Mouse (Mus musculus): ENCODE results near the gene Fbxo10.
"Not testable (repeated sequence)": the region's sequence is repeated elsewhere in the genome, so short reads cannot be mapped to it uniquely, and the experiment has no call there.

Gene Fbxo10

DNA sequence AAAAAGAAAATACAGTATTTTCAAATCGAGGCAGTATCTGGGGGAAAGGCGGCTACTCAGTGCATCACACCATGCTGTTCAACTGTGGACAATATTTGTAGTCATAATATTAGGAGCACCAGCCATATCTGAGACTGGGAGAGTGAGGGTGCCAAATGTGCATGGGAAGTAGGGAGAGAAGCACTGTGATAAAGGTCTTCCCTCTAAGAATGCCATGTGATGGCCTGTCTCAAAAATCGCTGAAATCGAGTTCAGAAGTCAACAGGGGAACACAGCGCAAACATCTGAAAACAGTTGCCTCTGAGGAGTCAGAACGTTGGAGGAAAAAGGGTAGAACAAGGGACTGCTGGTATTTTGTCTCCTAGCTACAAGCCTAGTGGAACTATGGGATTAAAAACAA lies 84.4 kb downstream of the Fbxo10 start:
- no peak for DNase-seq (ENCODE audit: low spot score in 2 of 2)

DNA sequence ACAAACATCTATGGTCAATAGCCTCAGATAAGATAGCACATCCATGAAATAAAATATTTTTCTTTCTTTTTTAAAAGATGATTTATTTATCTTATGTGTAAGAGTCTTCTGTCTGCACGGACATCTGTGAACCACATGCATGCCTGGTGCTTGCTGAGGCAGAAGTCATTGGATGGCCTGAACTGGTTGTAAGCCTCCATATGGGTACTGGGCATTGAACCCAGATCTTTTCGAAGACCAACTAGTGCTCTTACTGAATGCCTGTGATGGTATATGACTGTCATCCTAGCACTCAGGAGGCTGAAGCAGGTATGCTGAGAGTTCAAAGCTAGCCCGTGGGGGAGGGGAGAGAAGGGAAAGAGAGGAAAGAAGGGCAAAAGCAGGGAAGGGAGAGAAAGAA lies 86.3 kb downstream of the Fbxo10 start:
- no peak for DNase-seq (ENCODE audit: low spot score in 2 of 2)

DNA sequence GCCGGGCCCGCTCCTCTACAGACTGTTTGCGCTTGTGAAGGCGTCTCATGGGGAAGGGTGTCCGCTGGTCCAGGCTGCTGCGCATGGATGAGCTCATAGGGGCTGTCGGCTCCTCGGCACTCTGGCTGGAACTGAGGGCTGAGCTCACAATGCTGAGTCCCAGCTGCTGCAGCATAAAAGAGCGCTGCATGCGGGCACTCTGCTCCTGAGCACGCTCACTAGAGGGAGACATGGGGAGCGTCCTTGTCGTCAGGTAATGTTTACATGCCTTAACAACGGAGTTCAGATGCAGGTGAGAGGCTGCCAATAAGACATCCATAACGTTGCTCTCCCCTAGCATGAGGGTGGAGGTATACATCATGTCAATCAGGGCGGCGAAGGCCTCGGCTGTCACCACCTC lies 89.6 kb downstream of the Fbxo10 start:
- DNase-seq (ENCODE audit: low spot score in 2 of 2): no peak

DNA sequence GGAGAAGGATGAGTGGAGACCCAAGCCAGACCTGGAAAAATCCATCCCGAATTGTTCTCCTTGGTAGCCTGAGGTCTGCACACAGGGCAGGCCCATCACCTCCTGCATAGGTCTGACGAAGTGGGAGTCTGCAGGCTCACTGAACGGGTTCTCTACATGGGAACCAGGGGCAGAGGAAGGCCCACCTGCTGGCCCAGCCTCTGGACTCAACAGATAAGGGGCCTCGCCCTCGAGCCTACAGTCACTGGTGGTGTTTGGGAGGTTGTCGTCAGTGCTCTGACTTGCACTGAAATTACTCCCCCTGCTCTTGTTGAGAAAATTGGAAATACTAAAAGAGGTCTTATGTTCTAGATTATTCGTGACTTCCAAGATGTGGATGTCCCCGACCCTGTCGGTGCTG lies 90.6 kb downstream of the Fbxo10 start:
- peak in 1 of 2 experiments; percentile 53 for DNase-seq (ENCODE audit: low spot score in 2 of 2)

DNA sequence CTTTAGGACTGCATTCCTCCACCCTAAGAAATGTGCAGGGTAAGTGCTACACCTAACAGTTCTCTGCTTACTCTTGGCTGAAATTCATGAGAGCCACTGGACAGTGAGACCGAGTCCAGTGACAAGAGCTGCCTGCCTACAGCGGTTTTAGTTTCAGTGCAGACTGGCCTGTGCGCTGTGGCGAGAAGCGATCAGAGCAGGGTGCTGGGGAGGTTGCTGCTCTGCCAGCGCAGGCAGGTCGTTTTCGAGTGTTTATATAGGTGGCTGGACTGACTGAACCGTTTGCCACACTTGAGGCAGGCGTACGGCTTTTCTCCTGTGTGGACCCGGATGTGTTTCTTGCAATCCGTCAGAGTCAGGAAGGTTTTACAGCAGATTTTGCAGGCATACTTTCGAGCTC lies 91.2 kb downstream of the Fbxo10 start:
- not testable (repeated sequence) for DNase-seq (ENCODE audit: low spot score in 2 of 2)

DNA sequence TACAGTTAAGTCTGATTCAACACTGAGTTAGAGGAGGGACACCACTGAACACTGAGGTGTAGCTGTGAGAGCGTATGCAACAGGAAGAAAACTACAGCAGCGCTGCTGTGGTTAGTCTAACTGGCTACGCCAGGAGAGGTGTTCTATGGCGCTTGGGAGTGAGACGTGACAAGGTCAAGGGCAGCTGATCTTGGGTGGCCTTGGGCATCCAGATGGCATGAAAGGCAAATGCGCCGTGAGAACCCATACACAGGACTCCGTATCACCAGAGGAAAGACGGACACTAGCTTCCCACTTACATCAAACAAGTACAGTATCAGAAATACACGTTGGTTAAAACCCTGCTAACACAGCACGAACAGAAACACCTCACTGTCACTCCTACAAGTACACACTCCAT lies 92.1 kb downstream of the Fbxo10 start:
- DNase-seq (ENCODE audit: low spot score in 2 of 2): not testable (repeated sequence)

DNA sequence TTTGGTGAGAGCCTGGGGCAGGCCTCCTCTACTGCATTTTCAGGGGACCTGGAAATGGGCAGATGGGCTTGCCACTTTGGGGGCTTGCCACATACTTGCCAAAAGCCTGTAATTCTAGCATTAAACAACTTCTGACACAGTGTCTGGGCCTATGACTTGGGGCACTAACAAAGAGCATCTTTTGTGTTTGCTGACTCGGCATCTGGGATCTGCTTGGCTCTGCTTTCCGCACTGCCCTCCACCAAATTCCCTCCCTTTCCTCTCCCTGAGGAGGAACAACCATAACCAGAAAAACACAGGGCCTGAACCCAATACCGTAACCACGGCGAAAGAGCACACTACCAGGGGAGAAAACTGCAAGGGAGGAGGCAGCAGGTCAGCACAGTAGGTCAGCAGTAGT lies 93.8 kb downstream of the Fbxo10 start:
- DNase-seq (ENCODE audit: low spot score in 2 of 2): no peak

All from spleen, postnatal 36 days (tissue).